Mouse (Mus musculus): ENCODE data around the gene Zfp248.

Gene Zfp248

GRCm38 (mm10) chr6:118455042-118455631 is at the start of gene Zfp248:
Gene Zfp248, minus strand, starts transcription at chr6:118455528.
- DNase-seq (ENCODE audit: low spot score in 2 of 2), result peak; percentile 86 to 90

GRCm38 (mm10) chr6:118499010-118499409 is 43.7 kb upstream of the Zfp248 start:
- DNase-seq (ENCODE audit: low spot score in 2 of 2), result no peak

GRCm38 (mm10) chr6:118482125-118482524 is 26.8 kb upstream of the Zfp248 start:
- DNase-seq (ENCODE audit: low spot score in 2 of 2), result no peak

GRCm38 (mm10) chr6:118478957-118479708 is 23.8 kb upstream of the Zfp248 start, which contains the start of gene Zfp9:
Gene Zfp9, minus strand, starts transcription at chr6:118479320.
- peak; percentile 59 to 76 for DNase-seq (ENCODE audit: low spot score in 2 of 2)

GRCm38 (mm10) chr6:118477875-118478785 is 22.8 kb upstream of the Zfp248 start:
- DNase-seq (ENCODE audit: low spot score in 2 of 2), result no peak

GRCm38 (mm10) chr6:118462069-118462705 is 6.9 kb upstream of the Zfp248 start:
- DNase-seq (ENCODE audit: low spot score in 2 of 2), result no peak

GRCm38 (mm10) chr6:118457726-118458125 is 2.4 kb upstream of the Zfp248 start:
- DNase-seq (ENCODE audit: low spot score in 2 of 2), result no peak

GRCm38 (mm10) chr6:118454452-118454851 is 876 bp downstream of the Zfp248 start:
- no peak for DNase-seq (ENCODE audit: low spot score in 2 of 2)

- DNase-seq (ENCODE audit: low spot score in 2 of 2), result no peak
Measured at GRCm38 (mm10) chr6:118431502-118431901, 23.8 kb downstream of the Zfp248 start.

- DNase-seq (ENCODE audit: low spot score in 2 of 2), result no peak
Measured at GRCm38 (mm10) chr6:118426666-118427065, 28.7 kb downstream of the Zfp248 start.

- DNase-seq (ENCODE audit: low spot score in 2 of 2), result peak; percentile 86 to 94
Measured at GRCm38 (mm10) chr6:118419050-118419920, 36.0 kb downstream of the Zfp248 start, which contains the start of gene Bms1. Gene Bms1, minus strand, starts transcription at chr6:118419474.

- DNase-seq (ENCODE audit: low spot score in 2 of 2), result no peak
Measured at GRCm38 (mm10) chr6:118410428-118410827, 44.9 kb downstream of the Zfp248 start.

- DNase-seq (ENCODE audit: low spot score in 2 of 2), result no peak
Measured at GRCm38 (mm10) chr6:118408510-118408909, 46.8 kb downstream of the Zfp248 start.

- DNase-seq (ENCODE audit: low spot score in 2 of 2), result no peak
Measured at GRCm38 (mm10) chr6:118406421-118406820, 48.9 kb downstream of the Zfp248 start.

- no peak for DNase-seq (ENCODE audit: low spot score in 2 of 2)
Measured at GRCm38 (mm10) chr6:118390746-118391145, 64.6 kb downstream of the Zfp248 start.

- no peak for DNase-seq (ENCODE audit: low spot score in 2 of 2)
Measured at GRCm38 (mm10) chr6:118385962-118386361, 69.4 kb downstream of the Zfp248 start.

- DNase-seq (ENCODE audit: low spot score in 2 of 2), result no peak
Measured at GRCm38 (mm10) chr6:118381234-118381633, 74.1 kb downstream of the Zfp248 start.

GRCm38 (mm10) chr6:118380630-118381029 is 74.7 kb downstream of the Zfp248 start:
- DNase-seq (ENCODE audit: low spot score in 2 of 2), result no peak

GRCm38 (mm10) chr6:118379451-118380167 is 75.7 kb downstream of the Zfp248 start:
- DNase-seq (ENCODE audit: low spot score in 2 of 2), result peak; percentile 85 to 89

GRCm38 (mm10) chr6:118377611-118378010 is 77.7 kb downstream of the Zfp248 start:
- peak in 1 of 2 experiments; percentile 7 for DNase-seq (ENCODE audit: low spot score in 2 of 2)
